20 mouse cellular contexts compared by ENCODE assay signal in genomic region chr7:68097081-68097836, GRCm38 (mm10).
DNase-seq lines count a peak whose midpoint lies in the region; ATAC-seq and TF ChIP-seq lines count a peak whose summit lies in the region.
"Had no signal": no experiment of that assay in that cellular context is flagged by ENCODE, and none has a peak within 500 bp of the region (broad histone marks: within the 10 kb centered on the region; RNA-seq: fewer than 3 reads in every experiment).

No protein-coding gene starts in this region.

- H3K27ac ChIP-seq in forebrain, embryonic 11.5 days (ENCODE audit: low read depth, low read length) = no peak overlapping the region
- H3K27ac ChIP-seq in forebrain, embryonic 12.5 days = no peak overlapping the region
- H3K27ac ChIP-seq in liver, adult 2 months (replicated peaks; ENCODE audit: insufficient read depth, low read depth, low read length) = no peak overlapping the region
- H3K27ac ChIP-seq in liver, embryonic 12.5 days = no peak overlapping the region
- no peak overlapping the region for H3K27ac ChIP-seq in forebrain, postnatal 0 days (ENCODE audit: low read depth, low read length)
- H3K27ac ChIP-seq: hindbrain, postnatal 0 days; limb, embryonic 12.5 days; midbrain, embryonic 10.5 days; neural tube, embryonic 12.5 days had no signal

- no peak overlapping the region for H3K4me3 ChIP-seq in forebrain, embryonic 11.5 days (ENCODE audit: low read depth, low read length)
- no peak overlapping the region for H3K4me3 ChIP-seq in forebrain, embryonic 12.5 days (replicated peaks)
- H3K4me3 ChIP-seq in liver, adult 2 months (ENCODE audit: insufficient read depth, low read depth, low read length) = no peak overlapping the region
- H3K4me3 ChIP-seq in liver, embryonic 12.5 days = no peak overlapping the region
- H3K4me3 ChIP-seq in forebrain, postnatal 0 days (ENCODE audit: low read depth, low read length) = no peak overlapping the region
- H3K4me3 ChIP-seq: embryonic facial prominence, embryonic 10.5 days; limb, embryonic 12.5 days; midbrain, embryonic 10.5 days; neural tube, embryonic 12.5 days had no signal

- no peak overlapping the region for H3K4me2 ChIP-seq in forebrain, embryonic 11.5 days (ENCODE audit: low read depth, low read length, severe bottlenecking)
- H3K4me2 ChIP-seq in forebrain, embryonic 12.5 days = no peak overlapping the region
- H3K4me2 ChIP-seq in liver, embryonic 12.5 days = no peak overlapping the region
- H3K4me2 ChIP-seq in forebrain, postnatal 0 days (ENCODE audit: low read depth) = no peak overlapping the region
- H3K4me2 ChIP-seq: limb, embryonic 12.5 days; neural tube, embryonic 12.5 days had no signal

- TF ChIP-seq POLR2A in liver, adult 2 months (IDR thresholded peaks at IDR 0.05; ENCODE audit: extremely low read depth, insufficient read depth, low read length) = no peak

- H3K9me3 ChIP-seq in forebrain, embryonic 11.5 days (ENCODE audit: control insufficient read depth, low read length) = no peaks in the 10 kb centered on the region
- H3K9me3 ChIP-seq in forebrain, embryonic 12.5 days = no peaks in the 10 kb centered on the region
- no peaks in the 10 kb centered on the region for H3K9me3 ChIP-seq in liver, embryonic 12.5 days (replicated peaks)
- H3K9me3 ChIP-seq in forebrain, postnatal 0 days (ENCODE audit: low read length) = no peaks in the 10 kb centered on the region
- H3K9me3 ChIP-seq: embryonic facial prominence, embryonic 10.5 days; midbrain, embryonic 10.5 days; neural tube, embryonic 12.5 days had no signal

- WGBS in forebrain, embryonic 11.5 days = 90% methylated on average over 7 of the region's 7 CpGs
- 94% methylated on average over 7 of the region's 7 CpGs for WGBS in forebrain, embryonic 12.5 days
- 78% methylated on average over 7 of the region's 7 CpGs for WGBS in liver, adult 2 months
- 79% methylated on average over 7 of the region's 7 CpGs for WGBS in liver, embryonic 12.5 days (ENCODE audit: insufficient replicate concordance)
- WGBS in forebrain, postnatal 0 days = 92% methylated on average over 7 of the region's 7 CpGs

- no peaks in the 10 kb centered on the region for H3K4me1 ChIP-seq in forebrain, embryonic 11.5 days (replicated peaks; ENCODE audit: control insufficient read depth, insufficient read depth, low read length)
- H3K4me1 ChIP-seq in forebrain, embryonic 12.5 days = peaks cover 15% of the 10 kb centered on the region
- H3K4me1 ChIP-seq in liver, adult 2 months (ENCODE audit: control insufficient read depth, insufficient read depth, low read length) = no peaks in the 10 kb centered on the region; the same call in 1 of the 2 replicates
- H3K4me1 ChIP-seq in liver, embryonic 12.5 days = peaks cover 39% of the 10 kb centered on the region
- H3K4me1 ChIP-seq in forebrain, postnatal 0 days (ENCODE audit: insufficient read depth) = no peaks in the 10 kb centered on the region

- H3K79me2 ChIP-seq in liver, adult 2 months (ENCODE audit: control insufficient read depth, insufficient read depth, low read length) = no peaks in the 10 kb centered on the region

- ATAC-seq in forebrain, embryonic 11.5 days (replicated peaks; ENCODE audit: low FRiP score) = no peak
- ATAC-seq in forebrain, embryonic 12.5 days (ENCODE audit: low FRiP score) = no peak
- ATAC-seq in liver, embryonic 12.5 days = no peak
- peak; percentile 1; the same call in 1 of the 2 replicates for ATAC-seq in neutrophil, adult 5-6 weeks (ENCODE audit: extremely low read depth, insufficient number of reproducible peaks, low FRiP score, poor library complexity, severe bottlenecking)
- ATAC-seq in forebrain, postnatal 0 days = no peak
- ATAC-seq: hindbrain, postnatal 0 days had no signal

- H3K9ac ChIP-seq in forebrain, embryonic 11.5 days (ENCODE audit: low read length) = no peak overlapping the region
- no peak overlapping the region for H3K9ac ChIP-seq in forebrain, embryonic 12.5 days
- no peak overlapping the region for H3K9ac ChIP-seq in liver, adult 2 months (ENCODE audit: low read depth, low read length)
- no peak overlapping the region for H3K9ac ChIP-seq in liver, embryonic 12.5 days
- no peak overlapping the region for H3K9ac ChIP-seq in forebrain, postnatal 0 days
- H3K9ac ChIP-seq: limb, embryonic 12.5 days; neural tube, embryonic 12.5 days had no signal

- H3K36me3 ChIP-seq in forebrain, embryonic 11.5 days (ENCODE audit: control insufficient read depth, insufficient read depth, low read length) = no peaks in the 10 kb centered on the region
- no peaks in the 10 kb centered on the region for H3K36me3 ChIP-seq in forebrain, embryonic 12.5 days (replicated peaks)
- no peaks in the 10 kb centered on the region for H3K36me3 ChIP-seq in liver, adult 2 months (ENCODE audit: control insufficient read depth, insufficient read depth, low read length)
- no peaks in the 10 kb centered on the region for H3K36me3 ChIP-seq in liver, embryonic 12.5 days
- no peaks in the 10 kb centered on the region for H3K36me3 ChIP-seq in forebrain, postnatal 0 days (ENCODE audit: insufficient read depth)
- H3K36me3 ChIP-seq: neural tube, embryonic 12.5 days had no signal

- DNase-seq in forebrain, embryonic 11.5 days (ENCODE audit: low spot score) = peak; percentile 33
- peak; percentile 64 for DNase-seq in liver, adult 2 months (ENCODE audit: extremely low read depth, low read depth, low spot score)
- DNase-seq in kidney, adult 9 months = peak; percentile 96
- DNase-seq in embryo, embryonic 9.5 days (ENCODE audit: extremely low spot score) = no peak
- DNase-seq in forebrain, postnatal 0 days = no peak
- DNase-seq: cerebellum, adult 11-12 months; cerebellum, postnatal 36 days; gastrocnemius, postnatal 10 days; heart, postnatal 4 days; lung, postnatal 36 days; spleen, adult 18-20 months; thymus, adult 18-20 months had no signal

- H3K27me3 ChIP-seq in forebrain, embryonic 11.5 days (ENCODE audit: control insufficient read depth, insufficient read depth, low read length) = no peaks in the 10 kb centered on the region
- H3K27me3 ChIP-seq in forebrain, embryonic 12.5 days = no peaks in the 10 kb centered on the region
- H3K27me3 ChIP-seq in liver, adult 2 months (ENCODE audit: control insufficient read depth, insufficient read depth, low read length) = peaks cover 21% of the 10 kb centered on the region; the same call in 1 of the 2 replicates
- peaks cover 7% of the 10 kb centered on the region for H3K27me3 ChIP-seq in liver, embryonic 12.5 days (replicated peaks)
- H3K27me3 ChIP-seq in forebrain, postnatal 0 days (ENCODE audit: insufficient read depth, low read length) = no peaks in the 10 kb centered on the region
- H3K27me3 ChIP-seq: limb, embryonic 12.5 days; neural tube, embryonic 12.5 days had no signal

- no peak for TF ChIP-seq CTCF in liver, adult 2 months (IDR thresholded peaks at IDR 0.05; ENCODE audit: low read depth, low read length)
- no peak for TF ChIP-seq CTCF in forebrain, postnatal 0 days (IDR thresholded peaks at IDR 0.05; ENCODE audit: low read depth)

Comparison
In these comparisons a context has a peak if more than half of its experiments do, and no peak if none do; other contexts are left out.
1. DNase-seq: peak in forebrain, embryonic 11.5 days (single experiment), liver, adult 2 months (single experiment) and kidney, adult 9 months (single experiment); none in embryo, embryonic 9.5 days (single experiment) and forebrain, postnatal 0 days (single experiment).